Mouse (Mus musculus) left cerebral cortex, adult 11 months (tissue): ENCODE data around the gene Pin4.
A peak's percentile ranks its signal among the peaks of the same experiment; 100 is the strongest.

Source experiments
- DNase-seq: peaks from one replicate; pipeline ENCODE4 v3.0.0; 2022; ENCODE audit warnings: low spot score

Pin4 gene

GRCm38 (mm10) chrX:102156618-102157422 is 37.6 kb downstream of the Pin4 start, which contains the start of gene Ercc6l:
Gene Ercc6l, minus strand, starts transcription at chrX:102157091.
- peak; percentile 73 for DNase-seq

- DNase-seq, result peak; percentile 8
Measured at GRCm38 (mm10) chrX:102157423-102157791, 38.2 kb downstream of the Pin4 start.

- DNase-seq, result no peak
Measured at GRCm38 (mm10) chrX:102159778-102160177, 40.5 kb downstream of the Pin4 start.

- DNase-seq, result no peak
Measured at GRCm38 (mm10) chrX:102160528-102160927, 41.3 kb downstream of the Pin4 start.

GRCm38 (mm10) chrX:102163096-102163495 is 43.8 kb downstream of the Pin4 start:
- no peak for DNase-seq

- no peak for DNase-seq
Measured at GRCm38 (mm10) chrX:102163529-102163928, 44.3 kb downstream of the Pin4 start.

- no peak for DNase-seq
Measured at GRCm38 (mm10) chrX:102166521-102166920, 47.3 kb downstream of the Pin4 start.

GRCm38 (mm10) chrX:102166986-102167385 is 47.7 kb downstream of the Pin4 start:
- no peak for DNase-seq

GRCm38 (mm10) chrX:102169724-102170123 is 50.5 kb downstream of the Pin4 start:
- DNase-seq, result no peak

GRCm38 (mm10) chrX:102170135-102170534 is 50.9 kb downstream of the Pin4 start:
- DNase-seq, result no peak

- DNase-seq, result no peak
Measured at GRCm38 (mm10) chrX:102170900-102171299, 51.7 kb downstream of the Pin4 start.

GRCm38 (mm10) chrX:102175538-102176287 is 56.5 kb downstream of the Pin4 start:
- no peak for DNase-seq
